Mouse (Mus musculus) heart, embryonic 13.5 days (tissue): ENCODE measurements around the gene Tusc2. TPM values are rescaled to one million over a fixed set of nuclear protein-coding genes. Genes with fewer than 3 reads are reported as not detected.
"Not testable (repeated sequence)": the region's sequence is repeated elsewhere in the genome, so short reads cannot be mapped to it uniquely, and the experiment has no call there.

Experiments used
- ATAC-seq: fragments of 200-750 bp; cut with Nextera tagmentation; 2 replicates; pipeline ENCODE4 v1.8.0; 2017; ENCODE audit warnings: moderate TSS enrichment; ENCODE audit not compliant: insufficient number of reproducible peaks, low FRiP score, low TSS enrichment; ENCODE audit errors: extremely low read depth
- H3K27ac ChIP-seq: fragments of 300-500 bp; sonication (generic); replicated peaks from 2 replicates; pipeline ENCODE4 v1.5.1; 2015; ENCODE audit warnings: moderate library complexity, mild to moderate bottlenecking, inconsistent platforms
- H3K27me3 ChIP-seq: fragments of 300-500 bp; sonication (generic); replicated peaks from 2 replicates; pipeline ENCODE4 v1.6.1; 2015; ENCODE audit warnings: mild to moderate bottlenecking, inconsistent platforms
- H3K36me3 ChIP-seq: fragments of 300-500 bp; sonication (generic); 2 replicates; pipeline ENCODE4 v1.6.1; 2015; ENCODE audit warnings: mild to moderate bottlenecking, inconsistent platforms
- H3K4me1 ChIP-seq: fragments of 300-500 bp; sonication (generic); 2 replicates; pipeline ENCODE4 v1.6.1; 2015; ENCODE audit warnings: inconsistent platforms
- H3K4me2 ChIP-seq: fragments of 300-500 bp; sonication (generic); 2 replicates; pipeline ENCODE4 v1.6.1; 2015; ENCODE audit warnings: inconsistent platforms, mild to moderate bottlenecking, moderate library complexity
- H3K4me3 ChIP-seq: fragments of 300-500 bp; sonication (generic); 2 replicates; pipeline ENCODE4 v1.5.1; 2015; ENCODE audit warnings: moderate library complexity, mild to moderate bottlenecking, inconsistent platforms
- H3K9ac ChIP-seq: fragments of 300-500 bp; sonication (generic); 2 replicates; pipeline ENCODE4 v1.6.1; 2015; ENCODE audit warnings: inconsistent platforms, mild to moderate bottlenecking, moderate library complexity
- H3K9me3 ChIP-seq: fragments of 300-500 bp; sonication (generic); 2 replicates; pipeline ENCODE4 v1.6.1; 2016; ENCODE audit warnings: inconsistent platforms
- WGBS: fragments of 180-500 bp; shearing (Covaris S2); methylation state at CpG from one replicate; pipeline ENCODE4 v1.1.7; 2015; ENCODE audit warnings: mixed read lengths; 5-methylcytosine and 5-hydroxymethylcytosine counted together
- polyA plus RNA-seq: library from polyadenylated mRNA; unstranded; fragments of >200 nt; fragmentation: Nextera tagmentation; extraction: Ambion mirVana; gene quantifications from 2 replicates; pipeline ENCODE4 v1.2.1, GENCODE M21; 2015

Gene Tusc2
- polyA plus RNA-seq, 1 experiment from 2014 or later = 44.5 TPM

DNA sequence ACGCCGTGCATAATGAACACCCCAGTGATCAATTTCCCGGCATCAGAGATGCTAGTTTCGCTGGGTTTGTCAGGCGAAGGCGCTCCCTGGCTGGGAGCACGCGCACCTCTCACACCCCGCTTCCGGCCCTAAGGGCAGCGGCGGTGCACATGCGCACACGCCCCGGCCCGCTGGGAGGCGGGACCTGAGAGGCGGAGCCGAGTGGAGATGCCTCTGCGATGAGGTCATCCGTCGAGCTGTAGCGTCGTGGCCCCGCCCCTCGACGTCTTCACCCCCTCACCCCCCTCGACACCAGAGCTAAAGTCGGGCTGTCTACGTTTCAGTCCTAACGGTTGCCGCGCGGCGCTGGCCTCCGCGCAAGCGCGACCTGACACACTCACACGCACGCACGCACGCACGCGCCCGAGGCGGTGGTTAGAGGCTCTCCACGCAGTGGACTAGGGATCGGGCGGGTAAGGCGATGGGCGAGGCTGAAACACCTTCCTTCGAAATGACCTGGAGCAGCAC lies 8.7 kb upstream of the Tusc2 start:
- WGBS = under 1% methylated on average over 53 of the region's 53 CpGs
- H3K4me1 ChIP-seq = peaks cover 56% of the 10 kb centered on the region

GRCm38 (mm10) chr9:107555031-107555457 lies 8.0 kb upstream of the Tusc2 start:
- ATAC-seq = no peak

More for the DNA sequence above, 8.7 kb upstream of the Tusc2 start:
- Histone ChIP-seq H3K9ac (peak overlapping the region; percentile 95), H3K9me3 (no peaks in the 10 kb centered on the region), H3K4me3 (peak overlapping the region; percentile 86), H3K4me2 (peak overlapping the region; percentile 96), H3K27me3 (peaks cover 25% of the 10 kb centered on the region), H3K27ac (peak overlapping the region; percentile 99), H3K36me3 (peaks cover 30% of the 10 kb centered on the region)
- ATAC-seq = peak; percentile 88

GRCm38 (mm10) chr9:107555701-107556100 lies 7.4 kb upstream of the Tusc2 start:
- no peaks in the 10 kb centered on the region for H3K9me3 ChIP-seq
- H3K4me3 ChIP-seq = peak overlapping the region; percentile 86
- ATAC-seq = no peak
- WGBS = 20% methylated on average over 2 of the region's 2 CpGs
- peak overlapping the region; percentile 95 for H3K9ac ChIP-seq
- H3K27ac ChIP-seq = peak overlapping the region; percentile 99
- peaks cover 44% of the 10 kb centered on the region for H3K36me3 ChIP-seq
- peak overlapping the region; percentile 96 for H3K4me2 ChIP-seq
- peaks cover 54% of the 10 kb centered on the region for H3K4me1 ChIP-seq
- peaks cover 12% of the 10 kb centered on the region for H3K27me3 ChIP-seq

More at GRCm38 (mm10) chr9:107555031-107555457, 8.0 kb upstream of the Tusc2 start:
- H3K9me3 ChIP-seq = no peaks in the 10 kb centered on the region
- H3K36me3 ChIP-seq = peaks cover 37% of the 10 kb centered on the region
- H3K9ac ChIP-seq = peak overlapping the region; percentile 95
- peak overlapping the region; percentile 86 for H3K4me3 ChIP-seq
- H3K4me1 ChIP-seq = peaks cover 56% of the 10 kb centered on the region
- peaks cover 19% of the 10 kb centered on the region for H3K27me3 ChIP-seq
- peak overlapping the region; percentile 99 for H3K27ac ChIP-seq
- 0% methylated on average over 23 of the region's 23 CpGs for WGBS
- H3K4me2 ChIP-seq = peak overlapping the region; percentile 96

GRCm38 (mm10) chr9:107556346-107556745 lies 6.7 kb upstream of the Tusc2 start:
- peak overlapping the region; percentile 95 for H3K9ac ChIP-seq
- WGBS = 52% methylated on average over 3 of the region's 3 CpGs
- peak overlapping the region; percentile 96 for H3K4me2 ChIP-seq
- H3K27me3 ChIP-seq = peaks cover 8% of the 10 kb centered on the region; the same call in 1 of the 2 replicates
- peaks cover 48% of the 10 kb centered on the region for H3K4me1 ChIP-seq
- H3K9me3 ChIP-seq = no peaks in the 10 kb centered on the region
- peak overlapping the region; percentile 86 for H3K4me3 ChIP-seq
- peaks cover 50% of the 10 kb centered on the region for H3K36me3 ChIP-seq
- H3K27ac ChIP-seq = 0 out of 2 replicates have a peak overlapping the region, but pooled peaks have one; percentile 12
- no peak for ATAC-seq

DNA sequence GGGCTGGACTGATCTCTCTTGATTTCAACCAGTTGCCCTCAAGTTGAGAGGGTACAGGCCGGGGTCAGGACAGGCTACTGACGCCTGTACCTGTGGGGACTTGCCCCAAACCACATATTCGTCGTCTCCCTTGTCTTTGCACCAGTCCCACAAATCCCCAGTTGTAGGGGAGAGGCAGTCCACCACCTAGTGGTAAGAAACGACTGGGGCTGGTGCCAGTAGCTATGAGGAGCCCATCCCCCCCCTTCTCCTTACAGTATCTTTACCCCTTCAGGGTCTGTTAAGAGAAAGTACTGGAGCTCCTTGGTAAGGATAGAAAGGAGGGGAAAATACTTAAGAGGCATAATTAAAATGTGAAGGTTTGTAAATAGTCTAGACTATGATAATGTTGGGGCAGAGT lies 2.5 kb downstream of the Tusc2 start:
- not testable (repeated sequence) for ATAC-seq, H3K9me3 ChIP-seq, H3K27me3 ChIP-seq
- 48% methylated on average over 5 of the region's 5 CpGs for WGBS
- Histone ChIP-seq H3K36me3 (peaks cover 39% of the 10 kb centered on the region), H3K27ac (peak overlapping the region; percentile 83), H3K9ac (peak overlapping the region; percentile 42; the same call in 1 of the 2 replicates), H3K4me3 (peak overlapping the region; percentile 8; the same call in 1 of the 2 replicates), H3K4me2 (peak overlapping the region; percentile 81), H3K4me1 (peaks cover 59% of the 10 kb centered on the region)

GRCm38 (mm10) chr9:107566041-107566709 lies 3.1 kb downstream of the Tusc2 start:
- no peaks in the 10 kb centered on the region for H3K27me3 ChIP-seq
- H3K27ac ChIP-seq = peak overlapping the region; percentile 83
- H3K9ac ChIP-seq = no peak overlapping the region
- no peaks in the 10 kb centered on the region for H3K9me3 ChIP-seq
- WGBS = 43% methylated on average over 15 of the region's 15 CpGs
- peaks cover 65% of the 10 kb centered on the region for H3K4me1 ChIP-seq
- no peak for ATAC-seq
- H3K36me3 ChIP-seq = peaks cover 39% of the 10 kb centered on the region
- H3K4me2 ChIP-seq = peak overlapping the region; percentile 81
- H3K4me3 ChIP-seq = peak overlapping the region; percentile 17; the same call in 1 of the 2 replicates

DNA sequence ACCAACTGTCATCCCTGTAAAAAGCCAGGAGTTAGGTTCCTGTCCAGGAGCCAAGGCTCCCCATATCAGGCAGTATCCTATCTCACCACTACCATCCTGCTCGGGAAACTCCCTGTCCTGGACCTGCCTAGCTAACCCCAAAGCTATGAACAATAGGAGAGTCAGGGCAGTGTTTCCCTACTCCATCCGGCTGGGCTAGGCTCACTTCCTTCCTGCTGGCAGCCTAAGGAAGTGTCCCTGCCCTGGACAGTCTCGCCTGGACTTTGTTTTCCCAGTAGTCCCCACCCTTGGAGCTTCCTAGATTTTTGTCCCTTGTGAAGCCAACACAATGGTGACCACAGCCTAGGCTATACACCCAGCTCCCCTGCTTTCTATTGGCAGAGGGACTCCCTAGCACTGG lies 3.8 kb downstream of the Tusc2 start:
- H3K4me1 ChIP-seq = peaks cover 72% of the 10 kb centered on the region
- H3K27ac ChIP-seq = peak overlapping the region; percentile 83
- no peak for ATAC-seq
- H3K4me3 ChIP-seq = no peak overlapping the region
- 55% methylated on average over 3 of the region's 3 CpGs for WGBS
- no peak overlapping the region for H3K9ac ChIP-seq
- no peaks in the 10 kb centered on the region for H3K27me3 ChIP-seq
- peak overlapping the region; percentile 81 for H3K4me2 ChIP-seq
- no peaks in the 10 kb centered on the region for H3K9me3 ChIP-seq
- peaks cover 39% of the 10 kb centered on the region for H3K36me3 ChIP-seq

- peak within 1 kb of the TSS; percentile 81 for H3K4me2 ChIP-seq
- H3K36me3 ChIP-seq = peaks cover 42% of the 10 kb centered on the region
- H3K27me3 ChIP-seq = no peaks in the 10 kb centered on the region
- ATAC-seq = no peak
- peak within 1 kb of the TSS; percentile 93 for H3K9ac ChIP-seq
- WGBS = 8% methylated on average over 18 of the region's 18 CpGs
- H3K27ac ChIP-seq = peak within 1 kb of the TSS; percentile 83
- peaks cover 69% of the 10 kb centered on the region for H3K4me1 ChIP-seq
- peak within 1 kb of the TSS; percentile 87 for H3K4me3 ChIP-seq
- no peaks in the 10 kb centered on the region for H3K9me3 ChIP-seq
Measured at GRCm38 (mm10) chr9:107567702-107568319, 4.8 kb downstream of the Tusc2 start, which contains the start of gene Hyal2. Gene Hyal2, plus strand, starts transcription at chr9:107567945.

GRCm38 (mm10) chr9:107568331-107569261 lies 5.5 kb downstream of the Tusc2 start:
- H3K9ac ChIP-seq = peak overlapping the region; percentile 93
- H3K9me3 ChIP-seq = no peaks in the 10 kb centered on the region
- H3K4me3 ChIP-seq = peak overlapping the region; percentile 87
- ATAC-seq = peak; percentile 77
- no peaks in the 10 kb centered on the region for H3K27me3 ChIP-seq
- peaks cover 50% of the 10 kb centered on the region for H3K36me3 ChIP-seq
- peak overlapping the region; percentile 81 for H3K4me2 ChIP-seq
- peak overlapping the region; percentile 83 for H3K27ac ChIP-seq
- peaks cover 66% of the 10 kb centered on the region for H3K4me1 ChIP-seq
- under 1% methylated on average over 41 of the region's 41 CpGs for WGBS

DNA sequence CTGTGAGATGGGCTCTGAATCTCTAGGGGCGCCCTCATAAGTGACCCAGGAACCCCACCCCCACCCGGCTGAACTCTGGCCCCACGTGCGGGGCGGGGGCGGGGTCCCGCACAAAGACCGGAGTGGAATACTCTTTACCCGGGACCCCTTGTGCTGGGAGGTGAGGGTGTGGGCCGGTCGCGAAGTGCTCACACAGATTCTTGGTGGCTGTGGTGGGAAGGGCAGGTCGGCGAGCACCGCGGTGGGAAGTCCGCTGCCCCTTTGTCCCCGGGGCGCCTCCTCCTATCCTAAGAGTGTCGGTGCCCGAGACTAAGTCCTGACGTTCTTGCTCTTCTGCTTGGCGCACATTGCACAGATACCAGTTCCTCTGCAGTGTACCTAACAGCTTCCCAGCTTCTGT lies 6.2 kb downstream of the Tusc2 start:
- Histone ChIP-seq H3K4me3 (peak overlapping the region; percentile 87), H3K9me3 (no peaks in the 10 kb centered on the region), H3K4me1 (peaks cover 59% of the 10 kb centered on the region), H3K9ac (peak overlapping the region; percentile 93), H3K27ac (peak overlapping the region; percentile 83), H3K4me2 (peak overlapping the region; percentile 81), H3K27me3 (no peaks in the 10 kb centered on the region), H3K36me3 (peaks cover 53% of the 10 kb centered on the region)
- WGBS = under 1% methylated on average over 23 of the region's 23 CpGs
- peak; percentile 20 for ATAC-seq
